Mouse (Mus musculus) stomach, postnatal 0 days (tissue): ENCODE data around the gene Oxa1l.

Experiments used
- CTCF ChIP-seq: IDR thresholded peaks from 2 replicates; pipeline ENCODE4 v1.5.1; 2016; ENCODE audit warnings: antibody characterized with exemption, low read depth, mild to moderate bottlenecking, moderate library complexity
- EP300 ChIP-seq: optimal IDR thresholded peaks from 2 replicates; pipeline ENCODE3; 2016; ENCODE audit warnings: antibody characterized with exemption

- TF ChIP-seq CTCF (no peak), EP300 (no peak)
Observed at GRCm38 (mm10) chr14:54409980-54410810, 49.6 kb downstream of the Oxa1l start.
